Mouse (Mus musculus) E14TG2a.4 (cell line): Measurements from ENCODE around the gene Xxylt1.

Experiments
- CTCF ChIP-seq: conservative IDR thresholded peaks from 2 replicates; pipeline ENCODE4 v1.5.1; 2014; ENCODE audit warnings: low read length
- POU5F1 ChIP-seq: IDR thresholded peaks from 2 replicates; pipeline ENCODE4 v1.6.1; 2014; ENCODE audit warnings: low read length, borderline replicate concordance

GRCm38 (mm10) chr16:31093186-31093585 is 12.0 kb upstream of the Xxylt1 start:
- TF ChIP-seq CTCF (no peak), POU5F1 (no peak)
